Mouse (Mus musculus): ENCODE measurements around the gene Krt87. TPM values are rescaled to one million over a fixed set of nuclear protein-coding genes. Genes with fewer than 3 reads are reported as not detected.

The Krt87 gene
- total RNA-seq, 2 experiments from 2014 or later: 0.30 to 0.34 TPM

DNA sequence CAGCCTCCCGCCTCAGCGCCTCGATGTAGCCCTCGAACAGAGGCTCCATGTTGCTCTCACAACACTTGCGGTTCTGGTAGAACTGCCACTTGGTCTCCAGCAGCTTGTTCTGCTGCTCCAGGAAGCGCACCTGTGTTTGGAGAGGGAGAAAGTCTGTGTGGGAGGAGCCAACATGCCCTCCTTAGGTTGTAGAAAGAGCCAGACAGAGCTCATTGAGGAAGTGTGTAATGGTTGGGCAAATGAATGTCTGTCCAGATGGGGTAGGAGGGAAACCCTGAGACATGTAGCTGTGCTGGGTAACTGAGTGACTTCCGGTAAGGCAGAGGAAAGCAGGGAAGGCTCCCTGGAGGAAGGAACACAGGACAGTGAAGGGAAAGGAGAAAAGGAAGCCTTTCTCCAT lies 2.0 kb downstream of the Krt87 start:
- intact Hi-C loops (cut with DNase I): no loop called here
- DNase-seq (ENCODE audit: extremely low spot score in 1 of 2, low spot score in 2 of 2): no peak

DNA sequence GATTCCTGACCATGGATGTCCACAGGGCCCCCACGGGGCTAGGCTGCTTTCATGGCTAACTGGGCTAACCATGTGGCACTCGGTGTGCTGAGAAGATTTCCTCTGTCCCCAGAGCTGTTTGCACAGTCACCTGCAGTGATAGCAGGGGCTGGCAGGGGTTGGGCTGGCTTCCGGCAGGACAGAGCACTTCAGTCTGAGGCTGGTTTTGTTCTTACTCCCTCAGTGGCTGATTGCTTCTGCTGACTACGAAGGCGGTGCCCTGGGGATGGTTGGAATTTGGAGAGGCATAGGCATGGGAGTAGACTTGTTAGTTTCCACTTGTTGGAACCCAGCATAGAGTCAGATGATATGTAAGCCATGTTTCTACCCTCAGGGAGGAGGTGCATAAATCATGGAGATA lies 13.7 kb downstream of the Krt87 start:
- DNase-seq (ENCODE audit: extremely low spot score in 1 of 2, low spot score in 2 of 2): no peak
- intact Hi-C loops (cut with DNase I): loop anchor here (10.0 kb wide), 1 partner anchor 80 kb away; no protein-coding TSS in a partner anchor

DNA sequence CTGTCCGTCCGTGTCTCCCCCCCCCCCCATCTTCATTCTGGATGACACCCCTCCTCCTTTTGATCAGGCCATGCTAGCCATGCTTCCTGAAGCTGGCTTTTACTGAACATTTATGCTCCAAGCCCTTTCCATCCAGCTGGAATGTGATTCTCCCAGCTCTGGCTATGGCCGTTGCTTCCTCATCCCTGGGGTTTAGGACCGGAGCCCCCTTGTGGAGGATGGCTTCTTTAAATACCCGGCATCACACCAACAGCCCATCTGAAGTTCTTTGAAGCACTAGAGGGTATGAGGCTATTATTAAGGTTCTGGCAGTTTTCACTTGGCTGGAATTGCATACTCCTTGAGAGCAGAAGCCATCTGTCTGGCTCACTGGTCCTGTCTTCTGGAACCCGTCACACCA lies 17.7 kb downstream of the Krt87 start:
- intact Hi-C loops (cut with DNase I): loop anchor here (10.0 kb wide), 1 partner anchor 76 kb away; no protein-coding TSS in a partner anchor
- no peak for DNase-seq (ENCODE audit: extremely low spot score in 1 of 2, low spot score in 2 of 2)

DNA sequence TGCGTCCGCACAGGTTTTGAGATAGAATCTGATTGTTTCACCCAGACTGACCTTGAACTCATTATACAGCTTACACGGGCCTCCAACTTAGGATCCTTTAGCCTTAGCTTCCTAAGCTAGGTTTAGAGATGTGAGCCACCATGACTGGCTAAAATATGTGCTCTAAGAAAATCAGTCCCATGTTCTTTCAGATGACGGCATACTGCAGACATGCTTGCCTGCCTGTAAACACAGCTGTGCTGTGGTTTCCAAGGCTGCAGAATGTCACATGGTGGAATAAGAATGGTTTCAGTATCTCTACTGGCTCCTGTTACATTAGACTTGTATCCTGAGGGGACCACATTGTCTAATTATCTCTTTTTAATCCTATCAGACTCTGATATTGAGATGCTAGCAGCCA lies 19.7 kb downstream of the Krt87 start:
- DNase-seq (ENCODE audit: extremely low spot score in 1 of 2, low spot score in 2 of 2): peak in 1 of 2 experiments; percentile 26
- intact Hi-C loops (cut with DNase I): no loop called here

DNA sequence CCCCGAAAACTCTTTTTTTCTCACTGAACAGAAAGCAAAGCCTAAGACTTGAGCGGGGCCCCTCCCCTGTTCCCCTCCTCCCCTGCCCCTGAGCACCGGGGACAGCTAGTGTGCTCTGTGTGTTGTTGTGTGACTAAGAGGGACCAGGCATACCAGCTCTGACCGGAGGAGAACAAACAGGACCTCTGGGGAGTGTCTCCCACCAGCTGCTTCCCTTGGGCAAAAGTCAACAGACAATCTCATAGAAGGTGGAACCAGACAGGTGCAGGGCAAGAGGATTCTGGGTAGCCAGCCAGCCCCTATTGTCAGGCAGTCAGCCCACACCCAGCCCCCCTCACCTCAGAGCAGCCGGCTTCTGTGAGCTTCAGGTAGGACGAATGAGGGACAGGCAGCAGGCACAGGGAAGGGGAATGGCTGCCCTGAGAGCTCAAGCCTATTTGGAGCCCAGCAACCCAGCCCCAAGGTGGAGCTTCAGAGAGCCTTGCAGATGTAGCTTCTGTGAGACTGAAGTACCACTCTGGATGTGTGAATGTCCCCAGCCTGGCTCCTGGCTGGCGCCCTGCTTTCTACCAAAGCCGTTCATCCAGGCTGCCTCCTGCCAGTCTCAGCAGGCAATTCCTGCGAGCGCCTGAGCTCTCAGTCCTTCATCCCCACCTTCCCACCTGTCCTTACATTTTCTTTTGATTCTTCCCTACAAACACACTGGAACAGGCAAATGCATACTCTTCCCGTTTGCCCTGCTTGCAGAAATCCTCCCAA lies 23.6 kb downstream of the Krt87 start:
- DNase-seq (ENCODE audit: extremely low spot score in 1 of 2, low spot score in 2 of 2): no peak
- intact Hi-C loops (cut with DNase I): no loop called here

DNA sequence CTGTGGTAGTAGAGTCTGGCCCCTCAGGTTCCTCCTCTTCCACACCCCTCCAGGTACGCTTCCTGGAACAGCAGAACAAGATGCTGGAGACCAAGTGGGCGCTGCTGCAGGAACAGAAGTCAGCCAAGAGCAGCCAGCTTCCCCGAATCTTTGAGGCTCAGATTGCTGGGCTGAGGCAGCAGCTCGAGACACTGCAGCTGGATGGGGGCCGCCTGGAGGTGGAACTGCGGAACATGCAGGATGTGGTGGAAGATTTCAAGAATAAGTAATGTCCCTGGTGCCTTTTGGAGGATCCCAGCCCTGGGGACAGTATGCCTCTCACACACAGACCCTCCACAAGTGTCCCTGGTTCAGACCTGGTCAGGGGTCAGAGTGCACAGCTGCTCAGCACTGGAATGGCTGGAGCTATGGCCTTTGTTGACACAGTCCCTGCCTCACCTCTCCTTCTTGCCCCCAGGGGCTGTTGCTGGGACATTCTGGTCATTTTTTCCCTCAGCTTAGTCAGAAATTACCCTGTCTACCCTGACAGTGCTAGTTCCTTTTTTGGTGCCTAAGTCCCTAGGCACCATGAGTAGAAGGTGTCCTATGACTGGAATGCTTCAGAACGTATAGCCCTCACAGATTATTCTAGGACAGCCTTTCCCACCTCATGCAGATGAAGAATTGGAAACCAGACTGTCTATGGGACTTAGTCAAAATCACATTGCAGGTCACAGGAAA lies 24.5 kb downstream of the Krt87 start:
- peak in 1 of 2 experiments; percentile 46 for DNase-seq (ENCODE audit: extremely low spot score in 1 of 2, low spot score in 2 of 2)
- intact Hi-C loops (cut with DNase I): no loop called here

DNA sequence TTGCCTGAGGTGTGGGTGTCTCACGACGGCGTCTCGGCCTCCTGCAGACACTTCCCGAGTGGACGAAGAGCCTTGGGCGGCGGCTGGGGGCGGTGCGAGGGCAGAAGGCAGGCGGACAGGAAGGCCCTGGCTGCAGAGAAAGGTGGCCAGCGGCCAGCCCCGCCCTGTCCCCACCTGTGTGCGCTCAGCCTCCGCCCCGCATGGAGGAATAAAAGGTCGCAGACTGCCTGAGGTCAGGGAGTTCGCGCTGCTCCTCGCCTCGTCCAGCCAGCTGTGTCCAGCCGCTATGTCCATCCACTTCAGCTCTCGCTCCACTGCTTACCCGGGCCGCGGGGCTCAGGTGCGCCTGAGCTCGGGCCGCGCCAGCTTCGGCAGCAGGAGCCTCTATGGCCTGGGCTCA lies 26.4 kb downstream of the Krt87 start:
- intact Hi-C loops (cut with DNase I): no loop called here
- no peak for DNase-seq (ENCODE audit: extremely low spot score in 1 of 2, low spot score in 2 of 2)

DNA sequence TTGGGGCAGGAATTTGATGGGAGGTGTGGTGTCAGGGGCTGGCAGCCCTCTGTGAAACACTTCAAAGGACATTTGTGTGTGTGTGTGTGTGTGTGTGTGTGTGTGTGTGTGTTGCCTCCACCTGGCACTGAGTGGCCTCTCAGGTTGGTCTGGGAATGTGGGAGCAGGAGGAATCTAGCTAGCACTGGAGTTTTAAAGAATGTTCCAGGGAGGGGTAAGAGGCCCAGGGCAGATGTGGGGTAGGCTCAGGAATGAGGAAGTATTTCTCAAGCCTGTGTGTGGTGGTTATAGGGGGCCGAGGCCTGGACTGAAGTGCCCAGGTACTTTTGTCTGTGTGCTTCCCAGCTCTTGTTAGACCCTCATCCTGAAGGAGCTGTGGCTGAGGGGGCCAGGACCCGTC lies 27.8 kb downstream of the Krt87 start, which contains the start of gene Krt7:
Gene Krt7, plus strand, starts transcription at position 269 of the 400 bp plus-strand sequence.
- intact Hi-C loops (cut with DNase I): no loop called here

DNA sequence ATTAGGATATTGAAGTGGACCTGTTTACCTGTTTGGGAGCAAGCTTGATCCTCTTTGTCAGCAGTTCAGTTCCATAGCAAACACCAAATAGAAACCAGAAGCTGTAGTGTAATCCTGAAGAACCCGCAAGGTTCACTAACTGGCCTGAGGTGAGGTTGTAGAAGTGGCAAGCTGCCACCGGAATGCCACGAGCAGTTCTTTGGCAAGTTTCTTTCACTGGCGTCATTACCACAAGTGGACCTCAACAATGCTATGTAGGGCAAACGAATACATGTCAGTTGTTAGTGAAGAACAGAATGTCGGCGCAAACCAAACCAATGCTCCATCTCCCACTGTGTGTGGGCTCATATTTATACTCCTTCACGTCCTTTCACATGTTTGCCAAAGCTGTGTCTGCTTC lies 40.3 kb downstream of the Krt87 start:
- DNase-seq (ENCODE audit: extremely low spot score in 1 of 2, low spot score in 2 of 2): no peak
- intact Hi-C loops (cut with DNase I): no loop called here

More for the DNA sequence above, 27.8 kb downstream of the Krt87 start, which contains the start of gene Krt7:
- no peak for DNase-seq (ENCODE audit: extremely low spot score in 1 of 2, low spot score in 2 of 2)

DNA sequence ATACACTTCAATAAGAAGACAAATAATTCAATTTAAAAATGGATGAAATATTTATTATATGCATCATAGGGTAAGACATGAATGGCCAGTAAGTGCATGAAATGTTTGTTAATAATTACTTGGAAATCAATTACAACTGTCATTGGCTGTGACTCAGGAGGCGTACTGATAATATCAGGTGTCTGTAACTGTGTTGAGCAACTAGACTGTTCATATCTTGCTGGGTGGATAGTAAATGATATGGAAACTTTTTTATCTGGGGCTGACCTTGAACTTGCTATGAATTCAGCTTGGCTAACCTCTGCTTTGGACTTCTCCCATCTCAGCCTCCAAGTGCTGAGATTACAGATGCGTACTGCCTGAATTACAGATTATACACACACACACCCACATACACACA lies 40.9 kb downstream of the Krt87 start:
- DNase-seq (ENCODE audit: extremely low spot score in 1 of 2, low spot score in 2 of 2): no peak
- intact Hi-C loops (cut with DNase I): no loop called here

DNA sequence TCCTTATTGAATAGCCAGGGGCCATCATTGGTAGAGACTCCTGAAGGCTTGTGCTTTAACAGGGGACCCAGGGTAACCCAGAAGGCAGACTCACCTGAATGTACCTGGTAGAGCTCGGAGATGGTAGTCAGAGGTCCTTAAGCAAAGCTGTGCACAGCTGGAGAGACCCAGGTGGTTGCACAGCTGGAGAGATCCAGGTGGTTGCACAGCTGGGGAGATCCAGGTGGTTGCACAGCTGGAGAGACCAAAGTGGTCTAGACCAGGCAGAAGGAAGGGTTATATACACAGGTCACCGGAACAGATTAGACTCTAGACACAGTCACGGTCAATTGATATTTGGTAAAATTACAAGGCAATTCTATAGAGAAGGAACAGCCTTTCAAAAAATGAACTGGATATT lies 41.7 kb downstream of the Krt87 start:
- no peak for DNase-seq (ENCODE audit: extremely low spot score in 1 of 2, low spot score in 2 of 2)
- intact Hi-C loops (cut with DNase I): no loop called here

DNA sequence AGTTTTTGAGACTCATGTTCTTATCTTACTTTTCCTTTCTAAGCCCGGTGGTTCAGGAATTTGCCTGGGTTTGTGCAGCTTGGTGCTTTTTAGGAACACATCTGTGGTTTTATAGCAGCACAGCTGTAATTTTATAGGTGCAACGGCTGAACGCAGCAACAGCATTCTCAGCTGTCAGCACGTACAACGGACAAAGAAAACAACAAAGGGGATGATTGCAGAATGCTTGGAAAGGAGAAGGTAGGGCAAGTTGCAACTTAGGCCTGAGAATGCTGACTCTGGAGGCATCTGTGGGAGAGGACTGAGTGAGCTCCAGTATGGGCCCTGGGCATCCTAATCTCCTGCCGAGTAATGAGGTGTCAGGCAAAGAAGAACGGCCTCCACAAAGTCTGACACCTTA lies 42.1 kb downstream of the Krt87 start:
- intact Hi-C loops (cut with DNase I): no loop called here
- DNase-seq (ENCODE audit: extremely low spot score in 1 of 2, low spot score in 2 of 2): no peak

DNA sequence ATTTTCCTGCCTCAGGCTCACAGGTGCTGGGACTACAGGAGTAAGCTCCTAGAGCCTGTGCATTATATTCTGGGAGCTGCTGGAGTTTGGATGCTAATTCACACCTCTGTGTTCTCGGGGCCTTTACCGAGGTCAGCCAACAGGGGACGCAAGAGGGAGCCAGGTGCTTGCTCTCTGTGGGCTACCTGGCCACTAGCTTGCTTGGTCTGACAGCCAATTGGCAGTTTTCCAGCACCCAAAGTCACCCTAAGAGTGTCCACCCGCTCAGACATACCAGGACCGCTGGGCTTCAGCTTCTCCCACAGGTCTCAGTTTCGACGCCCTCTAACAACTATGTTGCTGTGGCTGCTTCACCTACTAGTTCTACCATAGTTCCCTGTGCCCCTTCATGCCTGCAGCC lies 43.7 kb downstream of the Krt87 start:
- no peak for DNase-seq (ENCODE audit: extremely low spot score in 1 of 2, low spot score in 2 of 2)
- intact Hi-C loops (cut with DNase I): no loop called here

DNA sequence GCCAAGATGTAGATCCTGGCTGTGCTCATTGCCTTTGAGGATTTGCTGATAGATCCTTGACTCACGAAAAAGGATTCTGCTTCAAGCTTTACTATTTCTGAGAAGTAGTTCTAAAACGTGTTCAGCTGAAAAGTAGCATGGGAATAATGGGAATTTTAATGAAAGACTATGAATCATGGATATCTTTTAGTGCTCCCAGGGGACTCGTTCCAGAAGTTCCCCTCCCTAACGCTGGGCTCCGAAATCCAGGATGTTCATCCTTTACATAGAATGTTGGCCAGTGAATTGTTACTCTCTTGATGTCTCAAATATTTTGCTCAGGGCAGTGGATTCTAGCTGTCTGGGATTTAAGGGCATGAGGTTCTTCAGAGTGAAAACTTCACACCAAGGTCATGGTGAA lies 46.4 kb downstream of the Krt87 start:
- intact Hi-C loops (cut with DNase I): no loop called here
- DNase-seq (ENCODE audit: extremely low spot score in 1 of 2, low spot score in 2 of 2): no peak

DNA sequence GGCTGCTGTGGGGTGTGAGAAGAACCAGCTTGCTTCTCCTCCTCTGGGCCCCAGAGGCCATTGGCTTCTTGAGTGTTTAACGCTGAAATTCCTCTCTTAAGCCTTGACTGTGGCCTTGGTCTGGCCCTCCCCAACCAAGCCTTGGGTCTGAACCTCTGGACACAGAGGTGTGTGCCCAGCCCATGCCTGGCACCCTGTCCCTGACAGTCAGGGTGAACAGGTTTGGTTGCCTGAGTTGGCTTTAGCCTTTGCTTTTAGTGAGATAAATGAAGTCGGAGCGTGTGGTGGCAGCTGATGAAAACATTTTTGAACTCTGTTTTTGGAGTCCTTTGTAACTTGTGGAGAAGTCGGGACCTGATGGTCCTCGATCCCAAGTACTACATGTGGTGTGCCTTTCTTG lies 48.4 kb downstream of the Krt87 start:
- intact Hi-C loops (cut with DNase I): no loop called here
- no peak for DNase-seq (ENCODE audit: extremely low spot score in 1 of 2, low spot score in 2 of 2)

DNA sequence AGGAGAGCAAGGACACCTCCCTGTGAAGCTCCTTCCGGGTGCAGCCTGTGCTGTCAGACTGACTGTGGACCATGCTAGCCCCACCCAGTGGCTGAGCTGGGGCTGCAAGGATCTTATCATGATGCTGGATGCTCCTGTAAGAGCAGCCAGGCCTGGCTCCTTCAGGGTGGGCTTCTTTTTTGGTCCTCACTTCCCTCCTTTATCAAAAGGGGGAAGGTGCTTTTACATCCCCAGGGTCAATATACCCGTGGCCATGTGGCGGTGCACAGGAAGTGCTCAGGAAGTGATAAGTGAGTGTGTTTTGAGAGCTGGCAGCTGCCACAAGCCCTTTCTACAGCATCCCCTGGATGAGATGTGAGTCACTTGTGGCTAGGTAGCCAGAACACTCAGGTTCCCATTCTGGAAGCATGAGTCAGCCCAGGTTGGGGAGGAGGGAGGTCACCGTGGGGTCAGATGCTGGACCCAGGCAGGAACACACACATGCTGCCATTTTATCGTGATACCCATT lies 50.5 kb downstream of the Krt87 start:
- intact Hi-C loops (cut with DNase I): loop anchor here (5.0 kb wide), 1 partner anchor 46 kb away; no protein-coding TSS in a partner anchor
- no peak for DNase-seq (ENCODE audit: extremely low spot score in 1 of 2, low spot score in 2 of 2)

DNA sequence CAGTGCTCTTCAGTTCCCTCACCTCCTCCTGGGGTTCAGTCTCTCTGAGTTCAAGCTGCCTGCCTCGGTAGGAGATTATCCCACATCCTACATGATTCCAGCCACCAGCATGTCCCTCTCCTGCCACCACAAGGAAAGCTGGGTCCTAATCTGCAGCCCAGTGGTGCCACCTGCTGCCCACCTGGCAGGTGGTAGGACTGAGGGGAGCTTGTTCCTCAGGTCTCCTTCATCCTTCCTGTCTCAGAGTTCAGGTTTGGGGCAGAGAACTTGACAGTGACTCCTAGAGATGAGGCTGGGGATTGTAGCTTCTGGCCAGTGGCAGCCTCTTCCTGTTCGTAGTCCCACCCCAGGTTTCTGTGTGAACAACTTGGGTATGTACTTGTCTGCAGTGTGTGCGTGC lies 51.4 kb downstream of the Krt87 start:
- no peak for DNase-seq (ENCODE audit: extremely low spot score in 1 of 2, low spot score in 2 of 2)
- intact Hi-C loops (cut with DNase I): loop anchor here (5.0 kb wide), 1 partner anchor 45 kb away; no protein-coding TSS in a partner anchor

DNA sequence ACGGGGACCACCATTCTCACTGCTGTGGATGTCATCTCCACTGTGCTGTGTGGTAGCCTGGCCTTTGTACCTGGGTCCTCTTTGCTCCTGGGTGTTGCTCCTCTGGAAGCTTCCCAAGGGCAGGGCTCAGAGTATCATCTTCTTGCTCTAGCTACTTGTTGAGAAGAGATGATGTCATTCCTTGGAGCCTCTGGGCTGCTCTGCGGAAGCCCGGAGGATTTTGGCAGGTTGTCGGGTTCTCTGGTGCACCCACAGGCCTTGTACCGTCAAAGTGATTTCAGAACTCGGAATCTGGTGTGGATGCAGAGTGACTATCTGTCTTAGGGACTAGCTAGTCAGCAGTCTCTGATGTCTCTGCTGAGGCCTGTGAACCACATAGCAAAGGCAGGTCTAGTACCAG lies 53.5 kb downstream of the Krt87 start:
- no peak for DNase-seq (ENCODE audit: extremely low spot score in 1 of 2, low spot score in 2 of 2)
- intact Hi-C loops (cut with DNase I): loop anchor here (5.0 kb wide), 1 partner anchor 43 kb away; no protein-coding TSS in a partner anchor

DNA sequence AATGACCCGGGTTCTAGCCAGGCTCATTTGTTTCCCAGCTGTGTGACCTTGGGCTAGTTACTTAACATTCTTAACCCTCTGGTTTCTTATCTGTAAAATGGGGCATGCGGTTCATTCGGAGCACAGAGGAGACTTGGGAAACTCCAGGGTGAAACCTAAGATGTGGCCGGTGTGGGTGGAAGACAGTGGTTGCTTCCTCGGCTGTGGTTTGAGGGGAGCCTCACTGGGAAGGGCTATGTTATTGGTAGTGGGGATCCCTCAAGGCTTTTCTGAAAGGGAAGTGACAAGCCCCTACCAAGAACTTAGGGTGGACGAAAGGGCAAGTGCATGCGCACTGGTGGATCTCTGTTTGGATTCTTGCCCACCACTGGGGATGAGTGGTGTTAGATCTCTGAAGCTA lies 54.0 kb downstream of the Krt87 start:
- DNase-seq (ENCODE audit: extremely low spot score in 1 of 2, low spot score in 2 of 2): no peak
- intact Hi-C loops (cut with DNase I): loop anchor here (5.0 kb wide), 1 partner anchor 42 kb away; no protein-coding TSS in a partner anchor

DNA sequence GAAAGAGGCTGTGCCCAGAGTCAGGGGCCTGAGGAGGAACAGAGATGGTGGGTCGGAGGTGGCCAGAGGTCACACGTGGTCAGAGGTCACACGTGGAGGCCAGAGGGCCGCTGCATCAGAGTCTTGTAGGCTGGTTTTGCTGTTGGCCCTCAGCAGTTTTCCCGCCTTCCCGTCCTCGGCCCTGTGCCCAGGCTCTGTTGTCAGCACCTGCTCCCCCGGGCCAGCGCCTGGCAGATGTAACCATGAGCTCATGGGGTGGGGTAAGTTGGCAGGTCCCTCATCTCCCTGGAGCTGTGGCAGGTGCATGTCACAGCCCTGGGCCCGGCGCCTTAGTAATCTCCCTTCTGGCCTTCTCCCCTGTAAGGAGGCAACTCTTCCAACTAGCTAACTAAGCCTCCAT lies 55.8 kb downstream of the Krt87 start:
- no peak for DNase-seq (ENCODE audit: extremely low spot score in 1 of 2, low spot score in 2 of 2)
- intact Hi-C loops (cut with DNase I): no loop called here

All from left cerebral cortex, postnatal 10 days (tissue).